Mouse (Mus musculus) hindbrain, embryonic 14.5 days (tissue): ENCODE data around the gene Olfr651. TPM values are rescaled to one million over a fixed set of nuclear protein-coding genes. Genes with fewer than 3 reads are reported as not detected.
A peak's percentile ranks its signal among the peaks of the same experiment; 100 is the strongest.

Source experiments
- ATAC-seq: fragments of 200-750 bp; cut with Nextera tagmentation; 2 replicates; pipeline ENCODE4 v1.8.0; 2017; ENCODE audit warnings: moderate number of reproducible peaks, mild to moderate bottlenecking, moderate TSS enrichment, moderate library complexity; ENCODE audit not compliant: low FRiP score
- DNase-seq: peaks from one replicate; pipeline ENCODE4 v3.0.0-alpha.2; 2015; ENCODE audit warnings: low spot score
- H3K27ac ChIP-seq: fragments of 300-500 bp; sonication (generic); 2 replicates; pipeline ENCODE4 v1.5.1; 2014; ENCODE audit warnings: mild to moderate bottlenecking, moderate library complexity
- H3K27me3 ChIP-seq: fragments of 300-500 bp; sonication (generic); 2 replicates; pipeline ENCODE4 v1.6.1; 2014; ENCODE audit warnings: mild to moderate bottlenecking, low read length, mixed read lengths; ENCODE audit not compliant: control insufficient read depth, insufficient read depth
- H3K36me3 ChIP-seq: fragments of 300-500 bp; sonication (generic); replicated peaks from 2 replicates; pipeline ENCODE4 v1.6.1; 2014; ENCODE audit not compliant: control insufficient read depth, insufficient read depth
- H3K4me1 ChIP-seq: fragments of 300-500 bp; sonication (generic); replicated peaks from 2 replicates; pipeline ENCODE4 v1.6.1; 2014; ENCODE audit warnings: antibody characterized with exemption, low read length, mixed read lengths; ENCODE audit not compliant: control insufficient read depth, insufficient read depth
- H3K4me2 ChIP-seq: fragments of 300-500 bp; sonication (generic); replicated peaks from 2 replicates; pipeline ENCODE4 v1.6.1; 2014; ENCODE audit warnings: mild to moderate bottlenecking, moderate library complexity
- H3K4me3 ChIP-seq: fragments of 300-500 bp; sonication (generic); replicated peaks from 2 replicates; pipeline ENCODE4 v1.5.1; 2014; ENCODE audit warnings: mild to moderate bottlenecking, low read length
- H3K9ac ChIP-seq: fragments of 300-500 bp; sonication (generic); 2 replicates; pipeline ENCODE4 v1.6.1; 2014
- H3K9me3 ChIP-seq: fragments of 300-500 bp; sonication (generic); 2 replicates; pipeline ENCODE4 v1.6.1; 2016; ENCODE audit warnings: low read length; ENCODE audit not compliant: control insufficient read depth
- WGBS: fragments of 180-500 bp; shearing (Covaris S2); extraction: QIAGEN DNeasy Blood & Tissue Kit; methylation state at CpG from one replicate; pipeline ENCODE4 v1.1.7; 2014; 5-methylcytosine and 5-hydroxymethylcytosine counted together
- polyA plus RNA-seq: library from polyadenylated mRNA; unstranded; fragments of >200 nt; fragmentation: Nextera tagmentation; extraction: Ambion mirVana; gene quantifications from 2 replicates; pipeline ENCODE4 v1.2.1, GENCODE M21; 2014

The Olfr651 gene
- polyA plus RNA-seq, 1 experiment from 2014 or later = not detected

GRCm38 (mm10) chr7:104586725-104587124 is 36.8 kb downstream of the Olfr651 start, which contains the start of gene Olfr654:
Gene Olfr654 (plus strand): TSS chr7:104587025.
- no peaks in the 10 kb centered on the region for H3K27me3 ChIP-seq
- DNase-seq (no peak), ATAC-seq (no peak)
- H3K4me3 ChIP-seq = no peak within 1 kb of the TSS
- H3K9me3 ChIP-seq = no peaks in the 10 kb centered on the region
- H3K4me2 ChIP-seq = no peak within 1 kb of the TSS
- WGBS = 93% methylated on average over 4 of the region's 4 CpGs
- H3K4me1 ChIP-seq = no peaks in the 10 kb centered on the region
- H3K27ac ChIP-seq = no peak within 1 kb of the TSS
- no peaks in the 10 kb centered on the region for H3K36me3 ChIP-seq
- no peak within 1 kb of the TSS for H3K9ac ChIP-seq

GRCm38 (mm10) chr7:104588274-104588673 is 38.3 kb downstream of the Olfr651 start:
- no peaks in the 10 kb centered on the region for H3K4me1 ChIP-seq
- no peak for ATAC-seq
- WGBS = 86% methylated on average over 5 of the region's 5 CpGs
- H3K4me2 ChIP-seq = no peak overlapping the region
- no peaks in the 10 kb centered on the region for H3K36me3 ChIP-seq
- no peak for DNase-seq
- H3K4me3 ChIP-seq = no peak overlapping the region
- H3K27me3 ChIP-seq = no peaks in the 10 kb centered on the region
- no peak overlapping the region for H3K9ac ChIP-seq
- H3K9me3 ChIP-seq = no peaks in the 10 kb centered on the region
- no peak overlapping the region for H3K27ac ChIP-seq

GRCm38 (mm10) chr7:104601679-104602078 is 51.7 kb downstream of the Olfr651 start, which contains the start of gene Olfr655:
Gene Olfr655 (minus strand): TSS chr7:104601779.
- H3K4me3 ChIP-seq = no peak within 1 kb of the TSS
- no peak for ATAC-seq
- no peaks in the 10 kb centered on the region for H3K4me1 ChIP-seq
- no peaks in the 10 kb centered on the region for H3K27me3 ChIP-seq
- WGBS = 90% methylated on average over 2 of the region's 2 CpGs
- no peak for DNase-seq
- H3K27ac ChIP-seq = no peak within 1 kb of the TSS
- H3K4me2 ChIP-seq = no peak within 1 kb of the TSS
- no peaks in the 10 kb centered on the region for H3K9me3 ChIP-seq
- no peak within 1 kb of the TSS for H3K9ac ChIP-seq
- no peaks in the 10 kb centered on the region for H3K36me3 ChIP-seq

GRCm38 (mm10) chr7:104603173-104603572 is 53.2 kb downstream of the Olfr651 start:
- ATAC-seq (no peak), DNase-seq (peak; percentile 30)
- H3K27ac ChIP-seq = no peak overlapping the region
- 7% methylated on average over 3 of the region's 3 CpGs for WGBS
- no peak overlapping the region for H3K4me3 ChIP-seq
- H3K9ac ChIP-seq = no peak overlapping the region
- no peaks in the 10 kb centered on the region for H3K36me3 ChIP-seq
- no peaks in the 10 kb centered on the region for H3K9me3 ChIP-seq
- no peak overlapping the region for H3K4me2 ChIP-seq
- no peaks in the 10 kb centered on the region for H3K4me1 ChIP-seq
- no peaks in the 10 kb centered on the region for H3K27me3 ChIP-seq

Other genes starting within 250 kb of the Olfr651 start
- 1.6 and 2.2 TPM in 2 replicates for gene Trim12a, start 234.7 kb upstream of the Olfr651 start, polyA plus RNA-seq
- gene Trim34b, start 220.7 kb upstream of the Olfr651 start, polyA plus RNA-seq = not detected in 2 replicates
- 0.94 and 1.4 TPM in 2 replicates for gene Trim12c, start 196.8 kb upstream of the Olfr651 start, polyA plus RNA-seq
- not detected in 2 replicates for gene Trim30b, start 180.2 kb upstream of the Olfr651 start, polyA plus RNA-seq
- gene Trim30c, start 149.3 kb upstream of the Olfr651 start, polyA plus RNA-seq = 0.11 TPM in 1 of 2 replicates, not detected in the other
- 0.43 and 0.83 TPM in 2 replicates for gene Trim30a, start 84.9 kb upstream of the Olfr651 start, polyA plus RNA-seq
- gene Trim30d, start 42.3 kb upstream of the Olfr651 start, polyA plus RNA-seq = 0.19 and 0.70 TPM in 2 replicates
- gene Olfr652, start 10.8 kb downstream of the Olfr651 start, polyA plus RNA-seq = 0.04 and 0.07 TPM in 2 replicates
- 0.05 TPM in 1 of 2 replicates, not detected in the other for gene Olfr653, start 27.2 kb downstream of the Olfr651 start, polyA plus RNA-seq
- not detected in 2 replicates for gene Olfr654, start 36.9 kb downstream of the Olfr651 start, polyA plus RNA-seq
- gene Olfr655, start 51.6 kb downstream of the Olfr651 start, polyA plus RNA-seq = 0.09 TPM in 1 of 2 replicates, not detected in the other
- gene Olfr656, start 63.8 kb downstream of the Olfr651 start, polyA plus RNA-seq = 0.04 TPM in 1 of 2 replicates, not detected in the other
- gene Olfr657, start 74.7 kb downstream of the Olfr651 start, polyA plus RNA-seq = not detected in 2 replicates
- 0.12 and 0.27 TPM in 2 replicates for gene Olfr658, start 97.2 kb downstream of the Olfr651 start, polyA plus RNA-seq
- not detected in 2 replicates for gene Olfr659, start 116.6 kb downstream of the Olfr651 start, polyA plus RNA-seq
- not detected in 2 replicates for gene Olfr661, start 136.4 kb downstream of the Olfr651 start, polyA plus RNA-seq
- gene Usp17le, start 227.3 kb downstream of the Olfr651 start, polyA plus RNA-seq = not detected in 2 replicates